Mouse (Mus musculus): ENCODE data around the gene Rims4. TPM values are rescaled to one million over a fixed set of nuclear protein-coding genes. Genes with fewer than 3 reads are reported as not detected.
A peak's percentile ranks its signal among the peaks of the same experiment; 100 is the strongest.

Rims4 gene
- total and polyA plus RNA-seq, 3 experiments, result 0.49 to 1.4 (median 0.97) TPM

DNA sequence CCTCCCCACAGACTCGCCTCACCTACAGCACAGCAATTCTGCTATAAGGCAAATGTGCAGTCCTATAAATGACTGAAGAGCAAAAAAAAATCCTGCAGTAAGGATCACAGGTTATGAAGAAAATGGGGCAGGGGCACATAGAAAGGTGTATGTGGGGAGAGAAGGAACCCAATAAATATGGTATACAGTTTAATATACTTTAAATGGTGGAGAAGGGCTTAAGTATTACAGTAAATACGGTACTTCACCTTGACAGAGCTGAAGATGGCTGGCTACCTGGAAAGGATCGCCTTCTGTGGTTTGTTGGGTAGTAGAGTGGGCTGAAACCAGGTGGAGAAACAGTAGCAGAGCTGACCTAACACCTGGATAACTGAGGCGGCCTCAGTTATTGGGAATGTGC is 47.2 kb downstream of the Rims4 start:
- H3K27me3 ChIP-seq (ENCODE audit: control insufficient read depth, insufficient read depth, low read length), result peaks cover 2% of the 10 kb centered on the region; the same call in 1 of the 2 replicates
- 84% methylated on average over 4 of the region's 4 CpGs for WGBS
- no peaks in the 10 kb centered on the region for H3K79me2 ChIP-seq (replicated peaks; ENCODE audit: control insufficient read depth, insufficient read depth, low read length)
- H3K4me1 ChIP-seq (ENCODE audit: control insufficient read depth, insufficient read depth, low read length), result no peaks in the 10 kb centered on the region
- H3K9ac ChIP-seq (ENCODE audit: low read depth, low read length), result no peak overlapping the region
- no peak overlapping the region for H3K27ac ChIP-seq
- H3K36me3 ChIP-seq (ENCODE audit: control insufficient read depth, insufficient read depth, low read length), result no peaks in the 10 kb centered on the region
- intact Hi-C loops (cut with DNase I), result no loop called here
- no peak for DNase-seq
- no peak for TF ChIP-seq POLR2A (IDR thresholded peaks at IDR 0.05; ENCODE audit: insufficient read depth, low read depth, low read length)
- TF ChIP-seq EP300 (IDR thresholded peaks at IDR 0.05; ENCODE audit: insufficient read depth, low read depth, low read length), result no peak
- TF ChIP-seq CTCF (IDR thresholded peaks at IDR 0.05), result no peak
- no peak overlapping the region for H3K4me3 ChIP-seq

- Histone ChIP-seq H3K4me1 (ENCODE audit: control insufficient read depth, insufficient read depth, low read length) (no peaks in the 10 kb centered on the region), H3K4me3 (no peak overlapping the region), H3K27me3 (ENCODE audit: control insufficient read depth, insufficient read depth, low read length) (peaks cover 2% of the 10 kb centered on the region; the same call in 1 of the 2 replicates), H3K36me3 (ENCODE audit: control insufficient read depth, insufficient read depth, low read length) (no peaks in the 10 kb centered on the region), H3K79me2 (replicated peaks; ENCODE audit: control insufficient read depth, insufficient read depth, low read length) (no peaks in the 10 kb centered on the region), H3K9ac (ENCODE audit: low read depth, low read length) (no peak overlapping the region), H3K27ac (no peak overlapping the region)
- TF ChIP-seq POLR2A (IDR thresholded peaks at IDR 0.05; ENCODE audit: insufficient read depth, low read depth, low read length), result no peak
- TF ChIP-seq EP300 (IDR thresholded peaks at IDR 0.05; ENCODE audit: insufficient read depth, low read depth, low read length), result no peak
- TF ChIP-seq CTCF (IDR thresholded peaks at IDR 0.05), result no peak
- DNase-seq, result no peak
- 72% methylated on average over 5 of the region's 5 CpGs for WGBS
- intact Hi-C loops (cut with DNase I), result no loop called here
Measured at GRCm38 (mm10) chr2:163869783-163870182, 48.7 kb downstream of the Rims4 start.

DNA sequence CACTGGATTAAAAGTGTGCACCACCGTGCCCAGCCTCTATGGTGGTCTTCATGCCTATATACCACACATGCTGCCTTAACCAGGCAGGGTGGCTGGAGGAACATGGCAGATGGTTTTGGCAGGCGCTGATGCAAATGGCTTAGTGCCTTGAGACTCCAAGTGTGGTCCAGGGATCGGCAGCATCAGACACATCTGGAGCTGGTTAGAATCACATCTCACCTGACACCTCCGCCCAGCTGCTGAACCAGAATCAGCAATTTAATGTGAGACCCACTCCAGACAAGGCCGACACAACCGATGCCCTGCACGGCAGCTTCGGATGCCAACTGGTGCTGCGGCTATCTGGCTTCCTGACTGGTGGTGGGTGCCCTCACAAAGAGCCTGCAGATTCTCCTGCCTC is 52.4 kb downstream of the Rims4 start:
- Histone ChIP-seq H3K36me3 (ENCODE audit: control insufficient read depth, insufficient read depth, low read length) (no peaks in the 10 kb centered on the region), H3K27ac (no peak overlapping the region), H3K4me1 (ENCODE audit: control insufficient read depth, insufficient read depth, low read length) (no peaks in the 10 kb centered on the region), H3K4me3 (no peak overlapping the region), H3K9ac (ENCODE audit: low read depth, low read length) (no peak overlapping the region), H3K27me3 (ENCODE audit: control insufficient read depth, insufficient read depth, low read length) (peaks cover 2% of the 10 kb centered on the region; the same call in 1 of the 2 replicates), H3K79me2 (replicated peaks; ENCODE audit: control insufficient read depth, insufficient read depth, low read length) (no peaks in the 10 kb centered on the region)
- WGBS, result 90% methylated on average over 9 of the region's 9 CpGs
- no peak for TF ChIP-seq EP300 (IDR thresholded peaks at IDR 0.05; ENCODE audit: insufficient read depth, low read depth, low read length)
- no peak for TF ChIP-seq POLR2A (IDR thresholded peaks at IDR 0.05; ENCODE audit: insufficient read depth, low read depth, low read length)
- no peak for TF ChIP-seq CTCF (IDR thresholded peaks at IDR 0.05)
- DNase-seq, result no peak
- intact Hi-C loops (cut with DNase I), result no loop called here

DNA sequence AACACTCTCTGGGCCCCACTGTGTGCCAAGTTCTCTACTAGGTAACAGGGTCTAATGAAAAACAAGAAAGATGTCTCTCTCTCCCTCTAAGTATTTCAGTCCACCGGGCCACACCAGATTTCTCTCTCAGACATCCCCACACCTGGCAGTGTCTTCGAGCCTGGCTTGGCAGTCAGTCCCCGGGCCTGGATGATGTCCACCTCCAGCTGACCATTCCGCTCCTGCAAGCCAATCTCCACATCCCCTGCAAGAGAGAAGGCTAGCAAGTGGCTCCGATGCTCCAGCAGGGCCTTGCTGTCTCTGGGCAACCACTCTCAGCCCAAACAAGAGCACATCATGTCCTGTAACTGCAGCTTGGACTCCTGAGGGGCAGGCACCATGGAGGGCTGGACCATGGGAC is 53.2 kb downstream of the Rims4 start:
- H3K27me3 ChIP-seq (ENCODE audit: control insufficient read depth, insufficient read depth, low read length), result no peaks in the 10 kb centered on the region; the same call in 1 of the 2 replicates

GRCm38 (mm10) chr2:163858254-163858947 is 60.1 kb downstream of the Rims4 start:
- no peaks in the 10 kb centered on the region for H3K4me1 ChIP-seq (ENCODE audit: control insufficient read depth, insufficient read depth, low read length)
- TF ChIP-seq EP300 (IDR thresholded peaks at IDR 0.05; ENCODE audit: insufficient read depth, low read depth, low read length), result no peak
- no peak for TF ChIP-seq POLR2A (IDR thresholded peaks at IDR 0.05; ENCODE audit: insufficient read depth, low read depth, low read length)
- TF ChIP-seq CTCF (IDR thresholded peaks at IDR 0.05), result peak; percentile 82
- H3K79me2 ChIP-seq (replicated peaks; ENCODE audit: control insufficient read depth, insufficient read depth, low read length), result no peaks in the 10 kb centered on the region
- DNase-seq, result peak in 1 of 2 experiments; percentile 59
- no peak overlapping the region for H3K27ac ChIP-seq
- H3K9ac ChIP-seq (ENCODE audit: low read depth, low read length), result no peak overlapping the region
- H3K27me3 ChIP-seq (ENCODE audit: control insufficient read depth, insufficient read depth, low read length), result no peaks in the 10 kb centered on the region; the same call in 1 of the 2 replicates
- 12% methylated on average over 50 of the region's 50 CpGs for WGBS
- intact Hi-C loops (cut with DNase I), result loop anchor here (5.0 kb wide), 2 partner anchors 94 to 109 kb away; no protein-coding TSS in a partner anchor
- H3K36me3 ChIP-seq (ENCODE audit: control insufficient read depth, insufficient read depth, low read length), result no peaks in the 10 kb centered on the region
- H3K4me3 ChIP-seq, result no peak overlapping the region

More for the DNA sequence above, 53.2 kb downstream of the Rims4 start:
- H3K79me2 ChIP-seq (replicated peaks; ENCODE audit: control insufficient read depth, insufficient read depth, low read length), result no peaks in the 10 kb centered on the region
- TF ChIP-seq EP300 (IDR thresholded peaks at IDR 0.05; ENCODE audit: insufficient read depth, low read depth, low read length), result no peak
- TF ChIP-seq CTCF (IDR thresholded peaks at IDR 0.05), result no peak
- TF ChIP-seq POLR2A (IDR thresholded peaks at IDR 0.05; ENCODE audit: insufficient read depth, low read depth, low read length), result no peak
- no peaks in the 10 kb centered on the region for H3K36me3 ChIP-seq (ENCODE audit: control insufficient read depth, insufficient read depth, low read length)
- H3K9ac ChIP-seq (ENCODE audit: low read depth, low read length), result no peak overlapping the region
- no peak for DNase-seq
- H3K4me1 ChIP-seq (ENCODE audit: control insufficient read depth, insufficient read depth, low read length), result no peaks in the 10 kb centered on the region
- intact Hi-C loops (cut with DNase I), result no loop called here
- no peak overlapping the region for H3K4me3 ChIP-seq
- no peak overlapping the region for H3K27ac ChIP-seq
- WGBS, result 86% methylated on average over 5 of the region's 5 CpGs

- Histone ChIP-seq H3K36me3 (ENCODE audit: control insufficient read depth, insufficient read depth, low read length) (no peaks in the 10 kb centered on the region), H3K4me3 (no peak overlapping the region), H3K9ac (ENCODE audit: low read depth, low read length) (no peak overlapping the region), H3K79me2 (replicated peaks; ENCODE audit: control insufficient read depth, insufficient read depth, low read length) (no peaks in the 10 kb centered on the region), H3K4me1 (ENCODE audit: control insufficient read depth, insufficient read depth, low read length) (no peaks in the 10 kb centered on the region), H3K27me3 (ENCODE audit: control insufficient read depth, insufficient read depth, low read length) (no peaks in the 10 kb centered on the region; the same call in 1 of the 2 replicates), H3K27ac (no peak overlapping the region)
- WGBS, result 66% methylated on average over 6 of the region's 6 CpGs
- DNase-seq, result no peak
- TF ChIP-seq CTCF (IDR thresholded peaks at IDR 0.05) (no peak), POLR2A (IDR thresholded peaks at IDR 0.05; ENCODE audit: insufficient read depth, low read depth, low read length) (no peak), EP300 (IDR thresholded peaks at IDR 0.05; ENCODE audit: insufficient read depth, low read depth, low read length) (no peak)
- intact Hi-C loops (cut with DNase I), result loop anchor here (5.0 kb wide), 2 partner anchors 95 to 110 kb away; no protein-coding TSS in a partner anchor
Measured at GRCm38 (mm10) chr2:163857233-163857632, 61.2 kb downstream of the Rims4 start.
